Mouse (Mus musculus) heart, postnatal 0 days (tissue): Measurements from ENCODE around the gene Pip4k2a.
"Not testable (repeated sequence)": the region's sequence is repeated elsewhere in the genome, so short reads cannot be mapped to it uniquely, and the experiment has no call there.

Source experiments
- CTCF ChIP-seq: IDR thresholded peaks from 2 replicates; pipeline ENCODE4 v1.5.1; 2016; ENCODE audit warnings: antibody characterized with exemption, control low read depth, low read depth
- EP300 ChIP-seq: IDR thresholded peaks from 2 replicates; pipeline ENCODE4 v1.6.1; 2016; ENCODE audit warnings: antibody characterized with exemption, low read depth

DNA sequence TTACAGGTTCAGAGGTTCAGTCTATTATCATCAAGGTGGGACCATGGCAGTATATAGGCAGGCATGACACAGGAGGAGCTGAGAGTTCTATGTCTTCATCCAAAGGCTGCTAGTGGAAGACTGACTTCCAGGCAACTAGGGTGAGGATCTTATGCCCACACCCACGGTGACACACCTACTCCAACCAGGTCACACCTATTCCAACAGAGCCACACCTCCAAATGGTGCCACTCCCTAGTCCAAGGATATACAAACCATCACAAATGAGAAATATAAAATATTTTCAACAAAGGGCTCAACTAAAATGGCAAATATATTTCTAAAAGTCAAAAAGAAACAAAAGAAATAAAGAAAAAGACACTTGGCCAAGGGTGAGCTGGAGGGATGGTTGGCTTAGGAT, 12.6 kb upstream of the Pip4k2a start:
- not testable (repeated sequence) for TF ChIP-seq CTCF, EP300
